Mouse (Mus musculus): ENCODE data around the gene Cd46.

Cd46 gene

DNA sequence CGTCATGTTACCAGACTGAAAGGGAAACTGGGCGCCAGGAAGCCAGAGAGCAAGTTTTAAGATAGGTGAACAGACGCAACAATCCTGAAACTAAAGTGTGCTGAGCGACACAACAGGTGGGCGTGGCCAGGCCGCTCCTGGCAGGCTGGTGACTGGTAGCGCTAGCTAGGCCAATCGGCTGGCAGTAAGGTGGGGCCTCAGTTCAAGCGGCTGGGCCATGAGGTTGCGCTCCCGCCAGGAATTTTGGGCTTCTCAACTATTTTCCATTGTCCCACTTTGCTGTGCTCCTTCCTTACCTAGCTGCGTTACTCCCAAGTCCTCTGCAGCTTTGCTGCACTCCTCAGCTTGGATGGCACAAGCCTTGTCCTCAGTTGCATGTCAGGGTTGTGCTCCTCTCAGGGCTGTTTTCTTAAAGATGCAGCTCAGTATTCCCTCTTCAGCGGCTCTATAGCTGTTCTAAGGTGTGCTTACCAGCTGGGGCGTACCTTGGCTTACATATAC lies at the start of gene Cd46:
Cd46 (minus strand) TSS at position 30 of the 501 bp plus-strand sequence.
- peak; percentile 64 to 65 for DNase-seq

- no peak for DNase-seq
These were observed 40.0 kb upstream of the Cd46 start for GRCm38 (mm10) chr1:195132070-195132469.

DNA sequence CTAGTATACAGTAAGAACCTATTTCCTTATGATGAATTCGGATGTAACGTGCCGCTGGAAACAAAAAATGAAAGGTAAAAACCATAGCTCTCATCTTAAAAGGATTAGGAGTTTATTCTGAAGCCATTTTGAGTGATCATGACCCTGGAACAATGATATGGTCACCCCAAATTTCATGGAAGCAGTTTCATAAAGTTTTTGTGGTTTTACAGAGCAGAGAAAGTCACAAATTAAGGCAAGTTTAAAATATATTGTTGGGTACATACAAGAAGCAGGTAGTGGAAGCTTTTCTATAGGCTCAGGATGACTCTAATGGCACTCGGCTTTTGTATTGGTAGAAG lies 39.6 kb upstream of the Cd46 start:
- DNase-seq = no peak

GRCm38 (mm10) chr1:195130953-195131674 lies 39.1 kb upstream of the Cd46 start, which contains the start of gene Cr1l:
Cr1l (minus strand) TSS chr1:195131586.
- DNase-seq = peak; percentile 86 to 87

DNA sequence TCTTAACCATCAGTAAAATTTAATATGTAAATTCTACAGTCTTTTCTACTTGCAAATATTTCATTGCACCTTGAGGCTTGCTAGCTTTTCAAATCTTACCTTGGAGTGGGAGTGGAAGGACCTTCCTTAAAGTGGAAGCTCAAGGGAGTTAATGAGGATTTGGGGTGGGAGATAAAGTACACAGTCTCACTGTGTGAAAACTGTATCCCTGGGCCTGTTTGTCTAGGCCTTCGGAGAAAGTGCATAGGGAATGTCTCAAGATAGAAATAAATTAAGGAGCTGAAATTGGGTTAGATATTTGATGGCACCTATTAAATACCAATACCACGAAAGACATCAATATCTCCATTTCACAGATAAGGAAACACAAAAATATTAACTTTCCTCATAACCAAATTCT lies 38.4 kb upstream of the Cd46 start:
- no peak for DNase-seq

GRCm38 (mm10) chr1:195129867-195130266 lies 37.8 kb upstream of the Cd46 start:
- DNase-seq = no peak

GRCm38 (mm10) chr1:195114414-195114813 lies 22.4 kb upstream of the Cd46 start:
- DNase-seq = no peak

DNA sequence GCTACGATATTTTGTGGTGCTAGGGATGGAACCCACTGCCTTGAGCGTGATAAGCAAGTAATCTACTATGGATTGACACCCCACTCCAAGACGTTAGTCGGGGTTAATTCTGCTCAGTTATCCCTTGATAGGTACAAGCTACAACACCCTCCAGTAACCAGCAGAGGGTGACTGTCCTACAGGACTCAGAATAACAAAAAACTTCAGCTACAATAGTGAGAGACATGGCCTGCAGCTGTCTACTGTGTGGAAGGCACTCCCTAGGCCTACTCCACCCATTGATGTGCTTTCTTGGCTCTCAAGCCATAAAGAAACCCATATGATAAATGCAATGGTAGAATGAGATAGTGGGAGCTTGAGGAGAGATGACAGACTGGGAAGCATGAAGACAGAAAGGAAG lies 21.6 kb upstream of the Cd46 start:
- DNase-seq = no peak

- DNase-seq = no peak
These were observed 8.6 kb upstream of the Cd46 start for GRCm38 (mm10) chr1:195100693-195101092.

DNA sequence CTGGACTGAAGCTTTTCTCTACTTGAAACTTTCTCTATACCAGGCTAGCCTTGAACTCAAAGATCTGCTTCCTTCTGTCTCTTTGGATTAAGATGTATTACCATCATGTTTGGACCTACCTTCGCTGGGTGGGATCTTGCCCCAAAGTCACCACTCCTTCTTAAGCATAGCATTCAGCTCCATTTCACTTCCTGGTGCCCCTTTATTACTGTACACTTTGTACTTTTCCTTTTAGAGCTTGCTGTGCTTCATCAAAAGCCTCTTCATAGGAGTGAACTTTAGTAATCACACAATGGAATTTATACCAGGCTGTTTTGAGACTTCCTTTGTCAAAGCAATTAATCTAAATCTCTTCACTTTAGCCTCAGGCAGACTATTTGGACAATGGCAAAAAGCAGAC lies 6.0 kb upstream of the Cd46 start:
- DNase-seq = no peak

- peak in 1 of 2 experiments; percentile 7 for DNase-seq
These were observed 290 bp downstream of the Cd46 start for GRCm38 (mm10) chr1:195091699-195092219.

GRCm38 (mm10) chr1:195082142-195082541 lies 9.9 kb downstream of the Cd46 start:
- DNase-seq = no peak

DNA sequence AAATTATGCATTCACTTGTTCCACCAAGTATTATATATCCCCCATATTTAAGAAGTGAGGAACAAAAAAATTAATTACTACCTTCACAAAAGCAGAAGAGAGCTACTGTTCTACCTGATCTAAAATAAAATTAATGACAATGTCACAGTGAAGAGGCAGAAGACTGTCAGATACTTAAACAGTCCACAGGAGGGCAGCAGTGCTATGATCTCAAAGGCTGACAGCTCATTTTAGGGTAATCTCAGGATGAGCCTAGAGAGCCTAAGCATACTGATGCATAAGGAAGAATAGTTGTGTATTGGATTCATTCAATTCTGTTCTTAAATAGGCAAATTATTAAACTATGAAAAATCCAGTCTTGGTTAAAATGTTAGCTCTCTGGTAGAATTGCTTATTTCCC lies 51.6 kb downstream of the Cd46 start:
- peak; percentile 53 to 61 for DNase-seq

DNA sequence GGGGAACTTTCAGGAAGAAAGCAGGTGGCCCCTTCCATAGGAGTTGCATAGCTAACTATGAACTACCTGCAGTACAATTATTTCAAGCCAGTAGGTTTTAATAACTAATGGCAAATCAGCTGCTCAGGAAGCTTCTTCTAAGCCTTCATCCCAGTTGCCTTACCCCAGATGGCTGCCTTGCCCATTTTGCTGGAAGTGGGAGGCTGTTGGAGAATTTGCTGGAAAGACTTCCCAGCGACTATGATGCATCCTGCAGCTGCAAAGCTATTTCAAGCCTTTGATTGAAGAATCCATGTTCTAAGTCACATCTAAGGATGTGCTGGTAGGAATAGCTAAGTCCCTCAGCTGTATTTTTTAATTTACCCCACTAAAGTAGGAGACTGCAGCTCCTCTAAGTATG lies 53.7 kb downstream of the Cd46 start:
- DNase-seq = no peak

DNA sequence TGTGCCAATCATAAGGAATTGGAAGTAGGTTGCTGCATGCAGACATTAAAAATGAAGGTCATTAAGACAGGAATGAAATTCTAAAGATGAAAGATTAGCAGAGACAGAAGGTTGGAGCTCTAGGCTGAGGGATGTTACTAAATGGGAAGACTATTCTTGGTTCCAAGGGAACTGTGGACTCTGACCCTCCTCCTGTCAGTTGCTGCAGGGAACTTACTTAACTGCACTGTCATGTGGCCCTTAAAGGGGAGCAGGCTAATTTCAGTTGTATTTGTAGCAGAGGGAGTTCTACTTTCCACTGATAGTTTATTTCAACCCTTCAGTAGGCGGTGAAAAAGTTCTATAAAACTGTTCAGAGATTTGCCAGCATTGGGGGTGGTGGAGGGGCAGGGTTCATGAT lies 54.1 kb downstream of the Cd46 start:
- no peak for DNase-seq

- no peak for DNase-seq
These were observed 54.6 kb downstream of the Cd46 start for GRCm38 (mm10) chr1:195037483-195037882.

- no peak for DNase-seq
These were observed 58.1 kb downstream of the Cd46 start for GRCm38 (mm10) chr1:195033941-195034340.

DNA sequence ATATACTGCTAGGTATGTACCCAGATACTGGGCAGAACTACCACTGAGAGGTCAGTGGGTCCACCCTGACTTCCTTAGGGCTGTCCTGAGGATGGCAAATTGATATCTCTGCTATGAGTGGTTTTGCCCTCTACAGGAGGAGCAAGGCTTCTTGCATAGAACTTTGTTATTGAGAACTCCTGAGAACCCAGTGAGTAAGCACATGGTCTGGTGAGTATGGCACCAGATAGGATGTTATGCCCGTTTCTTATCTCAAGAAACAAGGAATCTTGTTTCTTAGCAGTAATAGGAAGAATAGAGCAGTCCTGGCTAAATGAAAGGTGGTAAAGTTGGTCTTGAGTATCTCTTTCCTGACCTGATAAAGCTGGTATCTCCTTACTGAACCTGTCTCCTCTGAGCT lies 59.3 kb downstream of the Cd46 start:
- no peak for DNase-seq

- DNase-seq = no peak
These were observed 60.3 kb downstream of the Cd46 start for GRCm38 (mm10) chr1:195031786-195032185.

DNA sequence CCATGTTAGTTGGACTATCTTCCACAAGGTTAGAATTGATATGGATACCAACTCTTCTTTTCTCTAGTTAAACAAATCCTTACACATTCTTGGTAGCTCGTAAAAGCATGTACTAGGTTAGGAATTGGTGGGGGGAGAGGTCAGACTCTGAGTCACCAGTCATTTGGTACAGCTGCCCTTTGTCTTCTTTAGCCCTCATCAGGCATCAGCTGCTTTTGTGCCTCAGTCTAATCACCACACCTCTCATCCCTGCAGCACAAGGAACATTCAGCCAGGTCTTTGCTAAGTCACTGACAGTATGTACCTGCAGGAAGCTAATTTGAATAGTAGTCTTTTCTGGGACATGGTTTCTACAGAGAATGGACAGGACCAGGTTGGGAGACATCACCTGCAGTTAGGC lies 64.5 kb downstream of the Cd46 start:
- no peak for DNase-seq

- no peak for DNase-seq
These were observed 68.2 kb downstream of the Cd46 start for GRCm38 (mm10) chr1:195023848-195024247.

DNA sequence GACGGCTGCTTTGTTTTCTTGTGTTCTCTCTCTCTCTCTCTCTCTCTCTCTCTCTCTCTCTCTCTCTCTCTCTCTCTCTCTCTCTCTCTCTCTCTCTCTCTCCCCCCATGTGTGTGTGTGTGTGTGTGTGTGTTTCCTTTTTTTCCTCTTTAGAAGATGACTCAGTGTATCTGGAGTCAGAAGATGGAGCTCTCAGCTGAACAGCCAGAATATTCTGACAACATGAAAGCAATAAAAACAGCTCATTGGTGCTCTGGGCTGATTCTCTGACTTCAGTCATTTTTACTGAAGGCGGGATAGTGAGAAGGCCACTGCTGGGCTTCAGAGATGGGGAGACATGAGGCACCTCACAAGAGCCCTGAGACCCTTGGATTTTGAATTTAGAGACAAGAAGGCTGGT lies 70.2 kb downstream of the Cd46 start:
- no peak for DNase-seq

DNA sequence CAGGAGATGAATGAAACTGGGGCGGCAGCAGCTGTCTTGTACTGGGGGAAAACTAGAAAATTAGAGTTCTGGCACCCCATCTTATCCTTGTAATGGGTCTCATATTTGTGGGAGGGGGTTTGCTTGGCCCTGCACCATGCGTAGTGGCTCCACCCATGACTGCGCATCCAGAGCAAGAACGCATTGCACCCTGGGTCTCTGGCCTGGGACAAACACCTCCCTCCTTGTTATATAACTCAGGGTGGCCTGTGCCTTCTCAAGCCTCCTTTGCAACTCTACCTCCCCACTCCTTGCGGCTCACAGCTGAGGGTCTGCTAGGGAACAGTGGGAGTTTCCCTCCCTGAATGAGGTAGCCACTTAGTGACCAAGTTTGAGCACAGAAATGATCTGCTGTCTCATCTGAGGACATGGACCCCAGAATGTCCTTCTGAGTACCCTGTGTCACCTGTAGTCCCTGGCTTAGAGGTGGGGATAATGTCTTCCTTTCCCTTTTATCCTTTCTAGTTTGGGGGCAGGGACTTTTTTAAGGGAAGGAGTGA lies 72.9 kb downstream of the Cd46 start:
- no peak for DNase-seq

Data from B cell, adult 2 months (primary cell).